Mouse (Mus musculus): Measurements from ENCODE around the gene Zfp629. TPM values are rescaled to one million over a fixed set of nuclear protein-coding genes. Genes with fewer than 3 reads are reported as not detected.

Zfp629 gene
- total and polyA plus RNA-seq, 3 experiments, result 10.8 to 12.6 TPM; not detected in 1

DNA sequence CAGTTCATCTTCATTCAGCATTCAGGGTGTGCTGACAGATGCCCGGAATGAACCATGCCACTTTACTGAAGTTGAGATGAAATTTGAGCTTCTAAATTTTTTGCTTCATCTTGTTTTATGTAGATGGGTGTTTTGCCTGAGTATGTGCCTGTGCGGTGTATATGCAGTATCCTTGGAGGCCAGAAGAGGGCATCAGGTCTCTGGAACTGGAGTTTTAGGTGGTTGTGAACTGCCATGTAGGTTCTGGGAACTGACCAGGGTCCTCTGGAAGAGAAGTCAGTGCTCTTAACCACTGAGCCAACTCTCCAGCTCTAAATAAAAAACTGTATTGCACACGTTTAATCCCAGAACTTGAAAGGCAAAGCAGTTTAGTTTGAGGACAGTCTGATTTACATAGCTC is 45.3 kb upstream of the Zfp629 start (continued):
- TF ChIP-seq CTCF (IDR thresholded peaks at IDR 0.05 in 2 of 3, conservative IDR thresholded peaks at IDR 0.05 in 1 of 3; ENCODE audit: control insufficient read depth in 1 of 3, insufficient read depth in 1 of 3, low read depth in 2 of 3, low read length in 3 of 3, poor library complexity in 1 of 3, severe bottlenecking in 1 of 3) (peak; percentile 56 to 61 (median 59)), TAL1 (IDR thresholded peaks at IDR 0.05; ENCODE audit: low read length) (no peak), MAZ (IDR thresholded peaks at IDR 0.05; ENCODE audit: low read depth, low read length) (no peak), GATA1 (IDR thresholded peaks at IDR 0.05; ENCODE audit: low read depth, low read length) (no peak), ZNF384 (IDR thresholded peaks at IDR 0.05; ENCODE audit: low read depth, low read length) (no peak), ELF1 (IDR thresholded peaks at IDR 0.05; ENCODE audit: low read depth, low read length) (no peak)

GRCm38 (mm10) chr7:127656946-127657345 is 41.3 kb upstream of the Zfp629 start:
- H3K27me3 ChIP-seq (ENCODE audit: control insufficient read depth in 1 of 2, insufficient read depth in 2 of 2, low read length in 2 of 2), result no peaks in the 10 kb centered on the region
- peak; percentile 89 for DNase-seq (ENCODE audit: low read depth, low spot score)
- no peak overlapping the region for H3K9ac ChIP-seq (ENCODE audit: control insufficient read depth, low read depth, low read length, poor library complexity, severe bottlenecking)
- no peaks in the 10 kb centered on the region for H3K79me2 ChIP-seq (ENCODE audit: control insufficient read depth, insufficient read depth, low read length, poor library complexity)
- no peak overlapping the region for H3K27ac ChIP-seq (ENCODE audit: control insufficient read depth, low read depth, low read length)
- H3K4me1 ChIP-seq (ENCODE audit: control insufficient read depth in 1 of 2, insufficient read depth in 2 of 2, low read length in 2 of 2), result 0 out of 4 replicates have a peak, but pooled peaks cover 0 to 4% of the 10 kb centered on the region in 2 experiments
- no peaks in the 10 kb centered on the region for H3K9me3 ChIP-seq (replicated peaks; ENCODE audit: insufficient read depth, low read length)
- no peaks in the 10 kb centered on the region; a peak in 1 of 4 replicates for H3K36me3 ChIP-seq (ENCODE audit: control insufficient read depth in 1 of 2, insufficient read depth in 2 of 2, low read length in 2 of 2)
- H3K4me3 ChIP-seq (ENCODE audit: control insufficient read depth in 1 of 2, insufficient read depth in 1 of 2, low read depth in 2 of 2, low read length in 2 of 2), result no peak overlapping the region
- peak; percentile 90 for TF ChIP-seq MXI1 (IDR thresholded peaks at IDR 0.05; ENCODE audit: low read depth, low read length)
- 0 out of 2 replicates have a peak, but pooled peaks have one; percentile 31 for TF ChIP-seq USF1 (IDR thresholded peaks at IDR 0.05; ENCODE audit: low read depth, low read length)
- peak; percentile 60; the same call in 1 of the 2 replicates for TF ChIP-seq SIN3A (IDR thresholded peaks at IDR 0.05; ENCODE audit: low read length)
- TF ChIP-seq TCF12 (IDR thresholded peaks at IDR 0.05; ENCODE audit: low read depth, low read length), result no peak
- no peak for TF ChIP-seq EP300 (IDR thresholded peaks at IDR 0.05; ENCODE audit: low read depth in 1 of 2, low read length in 2 of 2)
- no peak for TF ChIP-seq ZMIZ1 (IDR thresholded peaks at IDR 0.05; ENCODE audit: low read depth, low read length)
- TF ChIP-seq MYB (IDR thresholded peaks at IDR 0.05; ENCODE audit: low read depth, low read length), result no peak
- TF ChIP-seq MEF2A (IDR thresholded peaks at IDR 0.05; ENCODE audit: extremely low read depth, insufficient replicate concordance, low read depth, low read length, poor library complexity, severe bottlenecking), result no peak
- TF ChIP-seq GABPA (IDR thresholded peaks at IDR 0.05; ENCODE audit: low read depth, low read length), result no peak
- TF ChIP-seq CHD1 (IDR thresholded peaks at IDR 0.05; ENCODE audit: low read depth, low read length), result no peak
- TF ChIP-seq POLR2AphosphoS2 (IDR thresholded peaks at IDR 0.05; ENCODE audit: low read length), result no peak
- no peak for TF ChIP-seq ETS1 (IDR thresholded peaks at IDR 0.05; ENCODE audit: low read depth, low read length)
- no peak for TF ChIP-seq BHLHE40 (IDR thresholded peaks at IDR 0.05; ENCODE audit: borderline replicate concordance, low read depth, low read length)
- TF ChIP-seq NELFE (IDR thresholded peaks at IDR 0.05; ENCODE audit: low read depth, low read length), result no peak
- TF ChIP-seq ZC3H11A (IDR thresholded peaks at IDR 0.05; ENCODE audit: low read depth, low read length), result peak; percentile 60
- TF ChIP-seq GATA1 (IDR thresholded peaks at IDR 0.05; ENCODE audit: low read depth, low read length), result no peak
- TF ChIP-seq RAD21 (IDR thresholded peaks at IDR 0.05; ENCODE audit: low read depth, low read length), result peak; percentile 80
- TF ChIP-seq MAZ (IDR thresholded peaks at IDR 0.05; ENCODE audit: low read depth, low read length), result no peak
- no peak for TF ChIP-seq MAFK (IDR thresholded peaks at IDR 0.05; ENCODE audit: borderline replicate concordance, low read depth, low read length)
- no peak for TF ChIP-seq E2F4 (IDR thresholded peaks at IDR 0.05; ENCODE audit: borderline replicate concordance, low read depth, low read length)
- no peak for TF ChIP-seq KAT2A (conservative IDR thresholded peaks at IDR 0.05; ENCODE audit: low read depth, low read length)
- no peak for TF ChIP-seq UBTF (IDR thresholded peaks at IDR 0.05; ENCODE audit: borderline replicate concordance, insufficient read depth, low read depth, low read length)
- no peak for TF ChIP-seq TBP (IDR thresholded peaks at IDR 0.05; ENCODE audit: low read depth, low read length)
- TF ChIP-seq MAX (IDR thresholded peaks at IDR 0.05; ENCODE audit: low read length), result peak; percentile 96
- peak; percentile 69 for TF ChIP-seq SMC3 (IDR thresholded peaks at IDR 0.05; ENCODE audit: low read depth, low read length)
- TF ChIP-seq TAL1 (IDR thresholded peaks at IDR 0.05; ENCODE audit: low read length), result no peak
- peak; percentile 100 for TF ChIP-seq MYC (IDR thresholded peaks at IDR 0.05; ENCODE audit: low read depth, low read length)
- TF ChIP-seq NRF1 (IDR thresholded peaks at IDR 0.05; ENCODE audit: insufficient read depth, low read depth, low read length, poor library complexity, severe bottlenecking), result no peak
- no peak for TF ChIP-seq RCOR1 (IDR thresholded peaks at IDR 0.05; ENCODE audit: low read depth, low read length)
- no peak for TF ChIP-seq POLR2A (IDR thresholded peaks at IDR 0.05; ENCODE audit: control insufficient read depth in 1 of 2, insufficient read depth in 1 of 2, low read depth in 1 of 2, low read length in 2 of 2, poor library complexity in 1 of 2)
- TF ChIP-seq ELF1 (IDR thresholded peaks at IDR 0.05; ENCODE audit: low read depth, low read length), result no peak
- no peak for TF ChIP-seq JUND (IDR thresholded peaks at IDR 0.05; ENCODE audit: low read depth, low read length)
- no peak for TF ChIP-seq CHD2 (IDR thresholded peaks at IDR 0.05; ENCODE audit: low read length)
- TF ChIP-seq ZKSCAN1 (IDR thresholded peaks at IDR 0.05; ENCODE audit: low read depth, low read length), result no peak
